Mouse (Mus musculus) megakaryocyte, embryonic 14.5 days (primary cell): ENCODE results near the gene Olfr202.
"Not testable (repeated sequence)": the region's sequence is repeated elsewhere in the genome, so short reads cannot be mapped to it uniquely, and the experiment has no call there.

Experiments used
- FLI1 ChIP-seq: IDR thresholded peaks from 2 replicates; pipeline ENCODE4 v1.6.1; 2012; ENCODE audit warnings: low read length, inconsistent platforms, mixed read lengths
- GATA1 ChIP-seq: IDR thresholded peaks from 3 replicates; pipeline ENCODE4 v1.6.1; 2012; ENCODE audit warnings: mixed read lengths, low read length, inconsistent platforms, borderline replicate concordance

DNA sequence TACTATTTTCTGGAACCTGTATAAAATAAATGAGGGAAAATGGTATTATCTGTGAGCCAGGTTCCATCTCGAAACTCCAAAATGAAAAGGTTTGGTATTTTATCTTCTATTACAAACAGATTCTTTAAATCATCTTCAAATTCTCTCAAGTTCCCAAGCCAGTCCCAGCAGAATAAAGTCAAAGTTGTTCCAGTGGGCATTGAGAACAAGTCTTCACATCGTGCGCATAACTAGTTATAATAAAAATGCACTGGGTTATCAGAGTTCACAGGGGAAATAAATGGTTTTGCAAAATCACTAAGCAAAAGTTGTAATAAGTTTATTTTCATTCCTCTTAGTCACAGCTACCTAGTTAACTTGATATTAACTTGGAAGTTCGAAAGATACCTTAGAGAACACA is 14.1 kb downstream of the Olfr202 start, which contains the start of gene Olfr201:
- TF ChIP-seq GATA1, FLI1: not testable (repeated sequence)
